Mouse (Mus musculus) hindbrain, embryonic 16.5 days (tissue): ENCODE results near the gene Clca4b. TPM values are rescaled to one million over a fixed set of nuclear protein-coding genes. Genes with fewer than 3 reads are reported as not detected.
"Not testable (repeated sequence)": the region's sequence is repeated elsewhere in the genome, so short reads cannot be mapped to it uniquely, and the experiment has no call there.

ENCODE experiments used
- ATAC-seq: fragments of 200-750 bp; cut with Nextera tagmentation; 2 replicates; pipeline ENCODE4 v1.8.0; 2017; ENCODE audit warnings: moderate TSS enrichment, moderate library complexity
- H3K27ac ChIP-seq: fragments of 300-500 bp; sonication (generic); 2 replicates; pipeline ENCODE4 v1.5.1; 2014; ENCODE audit warnings: low read depth, mild to moderate bottlenecking, control low read depth, low read length, moderate library complexity
- H3K27me3 ChIP-seq: fragments of 300-500 bp; sonication (generic); replicated peaks from 2 replicates; pipeline ENCODE4 v1.6.1; 2014; ENCODE audit warnings: low read length; ENCODE audit not compliant: control insufficient read depth, insufficient read depth
- H3K36me3 ChIP-seq: fragments of 300-500 bp; sonication (generic); 2 replicates; pipeline ENCODE4 v1.6.1; 2014; ENCODE audit warnings: mild to moderate bottlenecking, low read length, moderate library complexity, mixed read lengths; ENCODE audit not compliant: control insufficient read depth, insufficient read depth
- H3K4me1 ChIP-seq: fragments of 300-500 bp; sonication (generic); 2 replicates; pipeline ENCODE4 v1.6.1; 2014; ENCODE audit warnings: low read depth, low read length; ENCODE audit not compliant: control insufficient read depth, insufficient read depth
- H3K4me2 ChIP-seq: fragments of 300-500 bp; sonication (generic); 2 replicates; pipeline ENCODE4 v1.6.1; 2014; ENCODE audit warnings: mild to moderate bottlenecking, low read length, control low read depth, moderate library complexity
- H3K4me3 ChIP-seq: fragments of 300-500 bp; sonication (generic); 2 replicates; pipeline ENCODE4 v1.5.1; 2014; ENCODE audit warnings: mild to moderate bottlenecking, low read length, control low read depth, moderate library complexity
- H3K9ac ChIP-seq: fragments of 300-500 bp; sonication (generic); 2 replicates; pipeline ENCODE4 v1.6.1; 2014; ENCODE audit warnings: low read depth, mild to moderate bottlenecking, control low read depth, low read length, moderate library complexity
- H3K9me3 ChIP-seq: fragments of 300-500 bp; sonication (generic); 2 replicates; pipeline ENCODE4 v1.6.1; 2014; ENCODE audit warnings: mild to moderate bottlenecking, low read length, moderate library complexity; ENCODE audit not compliant: control insufficient read depth
- WGBS: fragments of 180-500 bp; shearing (Covaris S2); extraction: QIAGEN DNeasy Blood & Tissue Kit; methylation state at CpG from one replicate; pipeline ENCODE4 v1.1.7; 2014; 5-methylcytosine and 5-hydroxymethylcytosine counted together
- polyA plus RNA-seq: library from polyadenylated mRNA; unstranded; fragments of >200 nt; fragmentation: Nextera tagmentation; extraction: Ambion mirVana; gene quantifications from 2 replicates; pipeline ENCODE4 v1.2.1, GENCODE M21; 2015

The Clca4b gene
- polyA plus RNA-seq, 1 experiment from 2014 or later, result not detected

- H3K27ac ChIP-seq, H3K9ac ChIP-seq, H3K36me3 ChIP-seq, H3K4me3 ChIP-seq, H3K27me3 ChIP-seq, H3K4me1 ChIP-seq, H3K4me2 ChIP-seq, ATAC-seq, H3K9me3 ChIP-seq: not testable (repeated sequence)
Measured at GRCm38 (mm10) chr3:144933625-144934024, 1.3 kb upstream of the Clca4b start.

- Histone ChIP-seq H3K36me3 (no peaks in the 10 kb centered on the region), H3K9me3 (no peaks in the 10 kb centered on the region), H3K4me2 (no peak overlapping the region), H3K9ac (no peak overlapping the region), H3K27me3 (no peaks in the 10 kb centered on the region), H3K4me3 (no peak overlapping the region), H3K4me1 (no peaks in the 10 kb centered on the region), H3K27ac (no peak overlapping the region)
- 97% methylated on average over 1 of the region's 1 CpGs for WGBS
- no peak for ATAC-seq
Measured at GRCm38 (mm10) chr3:144933011-144933491, 722 bp upstream of the Clca4b start.

- H3K27me3 ChIP-seq, result no peaks in the 10 kb centered on the region
- 91% methylated on average over 2 of the region's 2 CpGs for WGBS
- no peak overlapping the region for H3K9ac ChIP-seq
- H3K4me1 ChIP-seq, result no peaks in the 10 kb centered on the region
- H3K4me3 ChIP-seq, result no peak overlapping the region
- no peaks in the 10 kb centered on the region for H3K36me3 ChIP-seq
- H3K27ac ChIP-seq, result no peak overlapping the region
- H3K9me3 ChIP-seq, result no peaks in the 10 kb centered on the region
- no peak for ATAC-seq
- H3K4me2 ChIP-seq, result no peak overlapping the region
Measured at GRCm38 (mm10) chr3:144914014-144914413, 18.3 kb downstream of the Clca4b start.

GRCm38 (mm10) chr3:144897042-144897678, 35.2 kb downstream of the Clca4b start:
- no peak overlapping the region for H3K4me3 ChIP-seq
- H3K4me2 ChIP-seq, result no peak overlapping the region
- no peaks in the 10 kb centered on the region for H3K9me3 ChIP-seq
- ATAC-seq, result no peak
- no peaks in the 10 kb centered on the region for H3K27me3 ChIP-seq
- 84% methylated on average over 2 of the region's 2 CpGs for WGBS
- H3K36me3 ChIP-seq, result no peaks in the 10 kb centered on the region
- H3K4me1 ChIP-seq, result no peaks in the 10 kb centered on the region
- no peak overlapping the region for H3K9ac ChIP-seq
- no peak overlapping the region for H3K27ac ChIP-seq

GRCm38 (mm10) chr3:144890246-144890758, 42.0 kb downstream of the Clca4b start:
- Histone ChIP-seq H3K27me3 (no peaks in the 10 kb centered on the region), H3K4me1 (no peaks in the 10 kb centered on the region), H3K9me3 (no peaks in the 10 kb centered on the region), H3K36me3 (no peaks in the 10 kb centered on the region), H3K9ac (no peak overlapping the region), H3K4me2 (no peak overlapping the region), H3K27ac (no peak overlapping the region), H3K4me3 (no peak overlapping the region)
- WGBS, result 46% methylated on average over 2 of the region's 2 CpGs
- ATAC-seq, result no peak

- no peaks in the 10 kb centered on the region for H3K27me3 ChIP-seq
- no peak overlapping the region for H3K4me3 ChIP-seq
- H3K4me2 ChIP-seq, result no peak overlapping the region
- no peak overlapping the region for H3K9ac ChIP-seq
- H3K36me3 ChIP-seq, result no peaks in the 10 kb centered on the region
- H3K27ac ChIP-seq, result no peak overlapping the region
- H3K4me1 ChIP-seq, result no peaks in the 10 kb centered on the region
- H3K9me3 ChIP-seq, result no peaks in the 10 kb centered on the region
- ATAC-seq, result no peak
Measured at GRCm38 (mm10) chr3:144886957-144887356, 45.4 kb downstream of the Clca4b start.

GRCm38 (mm10) chr3:144872012-144872411, 60.3 kb downstream of the Clca4b start:
- 44% methylated on average over 4 of the region's 4 CpGs for whole genome bisulfite sequencing
- H3K27ac ChIP-seq, H3K4me3 ChIP-seq, H3K27me3 ChIP-seq, H3K4me1 ChIP-seq, ATAC-seq, H3K9ac ChIP-seq, H3K9me3 ChIP-seq, H3K4me2 ChIP-seq, H3K36me3 ChIP-seq: not testable (repeated sequence)

Other genes with a start within 250 kb of the Clca4b start
- gene Sh3glb1, start 212.2 kb downstream of the Clca4b start, polyA plus RNA-seq, result 95.4 and 113 TPM in 2 replicates
- gene Clca3a1, start 171.6 kb downstream of the Clca4b start, polyA plus RNA-seq, result 0.26 and 0.31 TPM in 2 replicates
- 0.04 TPM in 1 of 2 replicates, not detected in the other for gene Clca3a2, start 113.0 kb downstream of the Clca4b start, polyA plus RNA-seq
- gene Clca3b, start 83.2 kb downstream of the Clca4b start, polyA plus RNA-seq, result not detected in 2 replicates
- not detected in 2 replicates for gene Clca4a, start 42.5 kb upstream of the Clca4b start, polyA plus RNA-seq
- gene Clca1, start 100.2 kb upstream of the Clca4b start, polyA plus RNA-seq, result not detected in 2 replicates
- not detected in 2 replicates for gene Clca2, start 166.9 kb upstream of the Clca4b start, polyA plus RNA-seq
- gene Odf2l, start 186.1 kb upstream of the Clca4b start, polyA plus RNA-seq, result 10.5 TPM in 2 replicates